Mouse (Mus musculus) gastrocnemius, postnatal 36 days (tissue): Measurements from ENCODE around the gene Pmm1. TPM values are rescaled to one million over a fixed set of nuclear protein-coding genes. Genes with fewer than 3 reads are reported as not detected.

Experiments
- total RNA-seq, 2 experiments: library from RNA; stranded (reverse); gene quantifications; 2 replicates each; pipeline ENCODE4 v1.2.3; 2021

Pmm1 gene
- total RNA-seq, 2 experiments from 2014 or later = 14.7 to 15.5 TPM

Other genes starting within 250 kb of the Pmm1 start
- gene Zc3h7b, start 215.9 kb downstream of the Pmm1 start, total RNA-seq = 10 to 100 TPM; 27.3 to 28.3 TPM
- gene Rangap1, start 215.4 kb downstream of the Pmm1 start, total RNA-seq = 10 to 100 TPM; 18.9 to 19.5 TPM
- gene Tef, start 158.5 kb downstream of the Pmm1 start, total RNA-seq = 100 to 1,000 TPM; 167 to 181 TPM
- gene Tob2, start 102.1 kb downstream of the Pmm1 start, total RNA-seq = 100 to 1,000 TPM in 1 of 2 experiments, 10 to 100 TPM in 1; 90.3 to 144 TPM
- 10 to 100 TPM; 38.1 to 39.4 TPM for gene Phf5a, start 89.0 kb downstream of the Pmm1 start, total RNA-seq
- gene Aco2, start 88.6 kb downstream of the Pmm1 start, total RNA-seq = 1,000 to 10,000 TPM; 1,185 to 1,290 TPM
- gene Polr3h, start 34.7 kb downstream of the Pmm1 start, total RNA-seq = 1 to 10 TPM; 7.7 TPM
- 1 to 10 TPM; 1.8 to 2.3 TPM for gene Csdc2, start 24.2 kb downstream of the Pmm1 start, total RNA-seq
- gene 1700029P11Rik, start 19.6 kb upstream of the Pmm1 start, total RNA-seq = not detected
- gene Xrcc6, start 26.9 kb upstream of the Pmm1 start, total RNA-seq = 10 to 100 TPM; 17.8 to 22.9 TPM
- gene Desi1, start 72.9 kb upstream of the Pmm1 start, total RNA-seq = 10 to 100 TPM; 16.7 to 17.7 TPM
- gene Snu13, start 86.7 kb upstream of the Pmm1 start, total RNA-seq = 10 to 100 TPM; 36.0 to 47.5 TPM
- not detected for gene 4930407I10Rik, start 98.2 kb upstream of the Pmm1 start, total RNA-seq
- under 1 TPM; 0.08 to 0.15 TPM for gene Mei1, start 109.1 kb upstream of the Pmm1 start, total RNA-seq
- gene Ccdc134, start 167.0 kb upstream of the Pmm1 start, total RNA-seq = 10 to 100 TPM; 10.2 to 17.0 TPM
- gene Srebf2, start 186.3 kb upstream of the Pmm1 start, total RNA-seq = 1 to 10 TPM; 9.2 to 9.8 TPM